Mouse (Mus musculus): ENCODE data around the gene Gm20388. TPM values are rescaled to one million over a fixed set of nuclear protein-coding genes. Genes with fewer than 3 reads are reported as not detected.

Gene Gm20388
- polyA plus RNA-seq, 1 experiment from 2014 or later: 12.4 TPM

- Histone ChIP-seq H3K9ac (ENCODE audit: low read depth, low read length) (no peak overlapping the region), H3K4me1 (ENCODE audit: control insufficient read depth, insufficient read depth, low read depth, low read length) (peaks cover 22% of the 10 kb centered on the region), H3K27ac (ENCODE audit: low read depth, low read length) (no peak overlapping the region), H3K4me3 (ENCODE audit: low read length) (no peak overlapping the region), H3K9me3 (ENCODE audit: control insufficient read depth, low read length) (no peaks in the 10 kb centered on the region), H3K4me2 (ENCODE audit: low read length) (no peak overlapping the region), H3K27me3 (replicated peaks; ENCODE audit: control insufficient read depth, insufficient read depth, low read length) (peaks cover 91% of the 10 kb centered on the region), H3K36me3 (ENCODE audit: control insufficient read depth, insufficient read depth, low read length) (no peaks in the 10 kb centered on the region)
- no peak for ATAC-seq
- WGBS: 42% methylated on average over 3 of the region's 3 CpGs
Observed at GRCm38 (mm10) chr8:121085561-121085960, 1174.9 kb downstream of the Gm20388 start.

- no peak for ATAC-seq
- no peak overlapping the region for H3K4me2 ChIP-seq (ENCODE audit: low read length)
- H3K9ac ChIP-seq (ENCODE audit: low read depth, low read length): no peak overlapping the region
- H3K27ac ChIP-seq (ENCODE audit: low read depth, low read length): no peak overlapping the region
- H3K36me3 ChIP-seq (ENCODE audit: control insufficient read depth, insufficient read depth, low read length): no peaks in the 10 kb centered on the region
- WGBS: 13% methylated on average over 19 of the region's 19 CpGs
- H3K4me1 ChIP-seq (ENCODE audit: control insufficient read depth, insufficient read depth, low read depth, low read length): peaks cover 22% of the 10 kb centered on the region
- no peaks in the 10 kb centered on the region for H3K9me3 ChIP-seq (ENCODE audit: control insufficient read depth, low read length)
- H3K4me3 ChIP-seq (ENCODE audit: low read length): no peak overlapping the region
- peaks cover 91% of the 10 kb centered on the region for H3K27me3 ChIP-seq (replicated peaks; ENCODE audit: control insufficient read depth, insufficient read depth, low read length)
Observed at GRCm38 (mm10) chr8:121086004-121086900, 1175.6 kb downstream of the Gm20388 start.

GRCm38 (mm10) chr8:121088281-121088680 is 1177.6 kb downstream of the Gm20388 start:
- 4% methylated on average over 8 of the region's 8 CpGs for WGBS
- H3K4me3 ChIP-seq (ENCODE audit: low read length): no peak overlapping the region
- H3K4me1 ChIP-seq (ENCODE audit: control insufficient read depth, insufficient read depth, low read depth, low read length): peaks cover 16% of the 10 kb centered on the region
- H3K9me3 ChIP-seq (ENCODE audit: control insufficient read depth, low read length): no peaks in the 10 kb centered on the region
- H3K27ac ChIP-seq (ENCODE audit: low read depth, low read length): no peak overlapping the region
- no peak overlapping the region for H3K4me2 ChIP-seq (ENCODE audit: low read length)
- ATAC-seq: no peak
- H3K36me3 ChIP-seq (ENCODE audit: control insufficient read depth, insufficient read depth, low read length): no peaks in the 10 kb centered on the region
- no peak overlapping the region for H3K9ac ChIP-seq (ENCODE audit: low read depth, low read length)
- peaks cover 91% of the 10 kb centered on the region for H3K27me3 ChIP-seq (replicated peaks; ENCODE audit: control insufficient read depth, insufficient read depth, low read length)

GRCm38 (mm10) chr8:121088871-121089630 is 1178.4 kb downstream of the Gm20388 start:
- 2% methylated on average over 40 of the region's 40 CpGs for WGBS
- Histone ChIP-seq H3K27ac (ENCODE audit: low read depth, low read length) (no peak overlapping the region), H3K4me2 (ENCODE audit: low read length) (no peak overlapping the region), H3K4me3 (ENCODE audit: low read length) (no peak overlapping the region), H3K4me1 (ENCODE audit: control insufficient read depth, insufficient read depth, low read depth, low read length) (peaks cover 8% of the 10 kb centered on the region), H3K27me3 (replicated peaks; ENCODE audit: control insufficient read depth, insufficient read depth, low read length) (peaks cover 90% of the 10 kb centered on the region), H3K36me3 (ENCODE audit: control insufficient read depth, insufficient read depth, low read length) (no peaks in the 10 kb centered on the region), H3K9ac (ENCODE audit: low read depth, low read length) (no peak overlapping the region; the same call in 1 of the 2 replicates), H3K9me3 (ENCODE audit: control insufficient read depth, low read length) (no peaks in the 10 kb centered on the region)
- ATAC-seq: no peak

- H3K9ac ChIP-seq (ENCODE audit: low read depth, low read length): no peak overlapping the region; the same call in 1 of the 2 replicates
- ATAC-seq: no peak
- WGBS: 4% methylated on average over 32 of the region's 32 CpGs
- H3K4me3 ChIP-seq (ENCODE audit: low read length): no peak overlapping the region
- H3K36me3 ChIP-seq (ENCODE audit: control insufficient read depth, insufficient read depth, low read length): no peaks in the 10 kb centered on the region
- no peak overlapping the region for H3K4me2 ChIP-seq (ENCODE audit: low read length)
- no peak overlapping the region for H3K27ac ChIP-seq (ENCODE audit: low read depth, low read length)
- peaks cover under 1% of the 10 kb centered on the region for H3K4me1 ChIP-seq (ENCODE audit: control insufficient read depth, insufficient read depth, low read depth, low read length)
- H3K9me3 ChIP-seq (ENCODE audit: control insufficient read depth, low read length): no peaks in the 10 kb centered on the region
- peaks cover 88% of the 10 kb centered on the region for H3K27me3 ChIP-seq (replicated peaks; ENCODE audit: control insufficient read depth, insufficient read depth, low read length)
Observed at GRCm38 (mm10) chr8:121089631-121090380, 1179.2 kb downstream of the Gm20388 start.

GRCm38 (mm10) chr8:121090716-121091115 is 1180.1 kb downstream of the Gm20388 start:
- no peak overlapping the region for H3K9ac ChIP-seq (ENCODE audit: low read depth, low read length)
- no peak overlapping the region for H3K27ac ChIP-seq (ENCODE audit: low read depth, low read length)
- H3K9me3 ChIP-seq (ENCODE audit: control insufficient read depth, low read length): no peaks in the 10 kb centered on the region
- no peaks in the 10 kb centered on the region for H3K4me1 ChIP-seq (ENCODE audit: control insufficient read depth, insufficient read depth, low read depth, low read length)
- H3K4me3 ChIP-seq (ENCODE audit: low read length): no peak overlapping the region
- H3K4me2 ChIP-seq (ENCODE audit: low read length): no peak overlapping the region
- H3K36me3 ChIP-seq (ENCODE audit: control insufficient read depth, insufficient read depth, low read length): no peaks in the 10 kb centered on the region
- WGBS: 0% methylated on average over 1 of the region's 1 CpGs
- ATAC-seq: no peak
- H3K27me3 ChIP-seq (replicated peaks; ENCODE audit: control insufficient read depth, insufficient read depth, low read length): peaks cover 79% of the 10 kb centered on the region

GRCm38 (mm10) chr8:121092141-121092540 is 1181.5 kb downstream of the Gm20388 start:
- H3K4me2 ChIP-seq (ENCODE audit: low read length): no peak overlapping the region
- ATAC-seq: no peak

GRCm38 (mm10) chr8:121092627-121093026 is 1182.0 kb downstream of the Gm20388 start:
- H3K4me1 ChIP-seq (ENCODE audit: control insufficient read depth, insufficient read depth, low read depth, low read length): no peaks in the 10 kb centered on the region
- peaks cover 6% of the 10 kb centered on the region; the same call in 1 of the 2 replicates for H3K36me3 ChIP-seq (ENCODE audit: control insufficient read depth, insufficient read depth, low read length)
- no peaks in the 10 kb centered on the region for H3K9me3 ChIP-seq (ENCODE audit: control insufficient read depth, low read length)
- whole genome bisulfite sequencing: 4% methylated on average over 16 of the region's 16 CpGs
- H3K9ac ChIP-seq (ENCODE audit: low read depth, low read length): no peak overlapping the region
- H3K27me3 ChIP-seq (replicated peaks; ENCODE audit: control insufficient read depth, insufficient read depth, low read length): peaks cover 61% of the 10 kb centered on the region
- H3K4me2 ChIP-seq (ENCODE audit: low read length): no peak overlapping the region
- peak; percentile 76 for ATAC-seq
- H3K4me3 ChIP-seq (ENCODE audit: low read length): no peak overlapping the region
- no peak overlapping the region for H3K27ac ChIP-seq (ENCODE audit: low read depth, low read length)

More at GRCm38 (mm10) chr8:121092141-121092540, 1181.5 kb downstream of the Gm20388 start:
- Histone ChIP-seq H3K9ac (ENCODE audit: low read depth, low read length) (no peak overlapping the region), H3K36me3 (ENCODE audit: control insufficient read depth, insufficient read depth, low read length) (peaks cover 3% of the 10 kb centered on the region; the same call in 1 of the 2 replicates), H3K4me3 (ENCODE audit: low read length) (no peak overlapping the region), H3K27ac (ENCODE audit: low read depth, low read length) (no peak overlapping the region), H3K9me3 (ENCODE audit: control insufficient read depth, low read length) (no peaks in the 10 kb centered on the region), H3K27me3 (replicated peaks; ENCODE audit: control insufficient read depth, insufficient read depth, low read length) (peaks cover 64% of the 10 kb centered on the region), H3K4me1 (ENCODE audit: control insufficient read depth, insufficient read depth, low read depth, low read length) (no peaks in the 10 kb centered on the region)
- 34% methylated on average over 6 of the region's 6 CpGs for WGBS
